Mouse (Mus musculus) kidney, postnatal 10 days (tissue): ENCODE measurements at regions not wholly inside any gene's neighbourhood (a gene's known extent, or its start where the extent isn't known, plus 50 kb on each side); places are given as distances from the start of the nearest gene placed in this dataset.

Source experiments
- DNase-seq: peaks from one replicate; pipeline ENCODE4 v3.0.0; 2021; ENCODE audit warnings: mixed read lengths

- DNase-seq, result no peak
These were observed 60.4 kb upstream of the Thpo start for GRCm38 (mm10) chr16:20794721-20795120.
